Mouse (Mus musculus) embryo, embryonic 10.5 days (tissue): ENCODE results near the gene Pitpna.
"Not testable (repeated sequence)": the region's sequence is repeated elsewhere in the genome, so short reads cannot be mapped to it uniquely, and the experiment has no call there.

Experiments used
- DNase-seq: peaks from one replicate; pipeline ENCODE4 v3.0.0-alpha.2; 2015; ENCODE audit warnings: low spot score

The Pitpna gene

GRCm38 (mm10) chr11:75588285-75588941 lies 516 bp downstream of the Pitpna start:
- DNase-seq: peak; percentile 51

DNA sequence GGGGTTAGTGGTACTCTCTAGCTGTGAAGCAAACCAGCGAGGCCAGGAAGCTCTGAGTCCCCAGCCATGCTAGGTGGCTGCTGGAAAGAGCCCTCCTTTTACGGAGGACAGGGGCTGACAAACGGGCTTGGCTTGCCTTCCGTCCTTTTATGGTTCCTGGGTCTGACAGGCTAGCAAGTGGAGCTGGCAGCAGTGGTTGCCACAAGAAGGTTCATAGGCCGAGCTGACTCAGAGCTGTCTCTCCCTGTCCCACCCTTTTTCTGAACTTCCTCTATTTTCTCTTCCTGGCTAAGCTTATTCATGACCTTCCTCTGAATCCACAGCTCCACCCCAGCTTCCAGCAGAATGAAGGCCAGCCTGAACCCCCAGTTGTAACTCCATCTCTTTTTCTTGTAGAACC lies 4.7 kb downstream of the Pitpna start:
- no peak for DNase-seq

- no peak for DNase-seq
Measured at GRCm38 (mm10) chr11:75594431-75594830, 6.5 kb downstream of the Pitpna start.

DNA sequence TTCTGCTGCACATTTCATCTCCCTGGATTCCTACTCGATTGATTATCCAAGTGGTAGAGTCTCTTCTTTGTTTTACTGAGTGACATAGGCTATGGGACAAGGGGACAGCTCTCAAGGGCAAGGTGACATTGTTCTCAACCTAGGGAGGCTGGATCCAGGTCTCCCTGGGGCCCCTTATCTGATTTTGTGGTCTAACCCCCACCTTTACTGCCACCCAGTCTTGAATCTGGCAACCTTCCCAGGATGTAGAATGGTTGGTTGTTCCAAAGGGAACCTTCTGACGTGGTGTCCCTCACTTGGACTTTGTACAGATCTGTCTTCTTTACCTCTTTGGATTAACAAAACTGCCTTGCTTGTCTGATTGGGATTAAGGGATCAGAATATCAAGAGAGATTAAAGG lies 7.5 kb downstream of the Pitpna start:
- no peak for DNase-seq

- DNase-seq: no peak
Measured at GRCm38 (mm10) chr11:75595816-75596215, 7.9 kb downstream of the Pitpna start.

- no peak for DNase-seq
Measured at GRCm38 (mm10) chr11:75596726-75597255, 8.9 kb downstream of the Pitpna start.

DNA sequence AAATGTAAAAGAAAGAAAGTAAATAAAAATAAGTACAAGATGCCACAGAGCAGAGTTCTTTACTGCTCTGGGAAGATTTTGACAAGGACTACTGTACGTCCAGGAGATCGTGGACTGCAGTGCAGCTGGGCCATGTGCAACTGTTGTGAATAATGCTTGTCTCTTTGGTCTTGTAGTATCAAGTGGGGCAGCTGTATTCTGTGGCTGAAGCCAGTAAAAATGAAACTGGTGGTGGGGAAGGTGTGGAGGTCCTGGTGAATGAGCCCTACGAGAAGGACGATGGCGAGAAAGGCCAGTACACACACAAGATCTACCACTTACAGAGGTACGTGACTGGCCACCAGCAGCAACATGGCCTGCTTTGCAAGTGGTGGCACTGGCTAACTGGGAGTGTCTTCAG lies 10.1 kb downstream of the Pitpna start:
- DNase-seq: no peak

DNA sequence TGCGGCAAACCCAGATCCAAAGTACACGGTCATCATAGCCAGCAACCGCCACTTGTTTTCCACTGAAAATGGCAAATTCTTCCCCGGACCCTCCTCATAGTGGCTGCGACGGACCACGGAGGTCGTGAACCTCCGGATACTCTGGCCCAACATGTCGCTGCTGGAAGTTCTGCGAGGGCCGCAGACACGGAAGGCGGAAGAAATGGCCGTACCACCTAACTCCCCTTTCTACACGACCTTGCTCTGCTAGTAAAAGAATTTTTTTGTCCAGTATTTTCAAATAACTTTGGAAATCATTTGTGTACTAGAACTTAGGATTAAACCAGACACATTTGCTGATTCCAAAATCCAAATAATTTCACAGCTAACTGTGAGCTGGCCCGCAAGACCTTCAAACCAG lies 11.9 kb downstream of the Pitpna start:
- not testable (repeated sequence) for DNase-seq

GRCm38 (mm10) chr11:75604826-75605225 lies 16.9 kb downstream of the Pitpna start:
- DNase-seq: no peak

- DNase-seq: no peak
Measured at GRCm38 (mm10) chr11:75605318-75605717, 17.4 kb downstream of the Pitpna start.

- no peak for DNase-seq
Measured at GRCm38 (mm10) chr11:75608776-75609175, 20.9 kb downstream of the Pitpna start.

GRCm38 (mm10) chr11:75610021-75610420 lies 22.1 kb downstream of the Pitpna start:
- no peak for DNase-seq

GRCm38 (mm10) chr11:75614769-75615168 lies 26.9 kb downstream of the Pitpna start:
- no peak for DNase-seq

DNA sequence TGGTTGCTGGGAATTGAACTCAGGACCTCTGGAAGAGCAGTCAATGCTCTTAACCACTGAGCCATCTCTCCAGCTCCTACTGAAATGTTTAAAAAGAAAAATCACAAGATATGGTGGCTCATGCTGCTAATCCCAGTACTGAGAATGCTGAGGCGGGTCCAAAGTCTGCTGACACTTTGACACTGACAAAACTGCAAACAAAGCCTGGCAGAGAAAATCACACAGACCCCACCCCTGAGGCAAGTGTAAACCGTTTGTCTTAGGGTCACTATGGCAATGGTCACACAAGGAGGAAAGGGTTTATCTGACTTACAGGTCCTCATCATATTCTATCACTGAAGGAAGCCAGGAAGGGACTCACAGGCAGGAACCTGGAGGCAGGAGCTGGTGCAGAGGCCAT lies 27.7 kb downstream of the Pitpna start:
- no peak for DNase-seq

- DNase-seq: peak; percentile 13
Measured at GRCm38 (mm10) chr11:75619133-75619532, 31.2 kb downstream of the Pitpna start.

GRCm38 (mm10) chr11:75620136-75620780 lies 32.4 kb downstream of the Pitpna start:
- no peak for DNase-seq

- DNase-seq: no peak
Measured at GRCm38 (mm10) chr11:75621426-75621825, 33.5 kb downstream of the Pitpna start.

- no peak for DNase-seq
Measured at GRCm38 (mm10) chr11:75622588-75623329, 34.9 kb downstream of the Pitpna start.

DNA sequence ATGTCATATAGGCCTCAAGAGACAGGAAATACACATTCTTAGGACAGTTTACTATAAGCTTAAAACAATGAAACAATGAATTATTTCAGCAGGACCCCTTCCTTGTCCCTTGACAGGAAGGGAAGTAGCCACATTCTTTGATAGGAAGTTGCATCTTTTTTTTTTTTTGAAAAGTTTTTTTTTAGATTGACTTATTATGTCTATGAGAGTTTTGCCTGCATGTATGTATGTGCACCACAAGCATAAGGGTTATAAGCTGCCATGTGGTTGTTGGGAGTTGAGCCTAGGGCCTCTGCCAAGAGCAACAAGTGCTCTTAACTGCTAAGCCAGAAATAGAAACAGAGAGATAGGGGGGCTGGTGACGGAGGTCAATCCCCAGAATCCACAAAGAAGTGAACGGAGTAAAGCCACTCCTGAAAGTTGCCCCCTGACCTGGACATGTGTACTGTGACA lies 36.2 kb downstream of the Pitpna start:
- no peak for DNase-seq

DNA sequence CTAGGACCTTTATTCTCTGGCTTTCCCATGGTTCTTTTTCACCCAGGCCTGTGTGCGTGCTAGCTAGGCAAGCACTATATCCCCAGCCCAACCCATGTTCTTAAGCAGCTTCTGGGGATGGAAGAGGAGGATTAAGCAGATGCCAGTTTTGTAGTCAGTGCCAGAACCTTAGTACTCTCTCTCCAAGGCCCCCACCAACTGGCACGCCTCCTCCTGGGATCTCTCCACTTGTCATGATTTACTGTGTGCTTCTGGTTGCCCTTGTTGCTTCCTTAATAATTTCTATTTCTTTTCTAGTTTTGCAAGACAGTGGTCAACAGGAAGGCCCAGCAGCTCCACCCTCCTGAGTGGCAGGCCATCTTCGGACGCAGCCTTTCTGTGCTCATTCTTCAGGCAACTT lies 37.9 kb downstream of the Pitpna start:
- no peak for DNase-seq

GRCm38 (mm10) chr11:75630098-75630497 lies 42.2 kb downstream of the Pitpna start:
- DNase-seq: no peak

DNA sequence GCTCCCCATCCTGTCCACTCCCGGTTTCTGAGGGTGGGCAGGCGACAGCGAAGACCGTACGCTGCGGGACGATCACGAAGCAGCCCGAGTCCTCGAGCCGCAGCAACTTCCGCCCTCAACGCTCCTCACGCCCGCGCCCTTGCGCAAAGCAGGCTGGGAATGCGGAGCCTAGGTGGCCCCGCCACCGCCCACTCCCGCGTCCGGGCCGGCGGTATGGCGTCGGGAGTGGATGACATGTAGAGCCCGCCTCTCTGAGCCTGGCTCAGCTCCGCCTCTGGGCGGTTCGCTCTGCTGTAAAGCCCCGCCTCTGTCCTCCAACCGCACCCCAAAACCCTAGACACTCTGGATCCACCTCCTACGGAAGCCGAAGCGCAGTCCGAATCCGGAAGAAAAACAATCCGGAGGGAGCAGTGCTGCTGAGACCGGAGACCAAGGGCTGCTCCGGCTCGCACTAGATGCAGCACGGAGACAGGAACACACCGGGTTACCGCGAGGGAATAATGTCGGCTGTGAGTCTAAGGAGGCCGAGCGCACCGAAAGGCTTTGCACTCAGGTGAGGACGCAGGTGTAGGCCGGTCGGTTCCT lies 42.8 kb downstream of the Pitpna start, which contains the start of gene Inpp5k:
TSS of gene Inpp5k (plus strand) at position 344 of the 585 bp plus-strand sequence.
- peak; percentile 98 for DNase-seq
